Mouse (Mus musculus): ENCODE results near the gene Sytl5.

The Sytl5 gene

DNA sequence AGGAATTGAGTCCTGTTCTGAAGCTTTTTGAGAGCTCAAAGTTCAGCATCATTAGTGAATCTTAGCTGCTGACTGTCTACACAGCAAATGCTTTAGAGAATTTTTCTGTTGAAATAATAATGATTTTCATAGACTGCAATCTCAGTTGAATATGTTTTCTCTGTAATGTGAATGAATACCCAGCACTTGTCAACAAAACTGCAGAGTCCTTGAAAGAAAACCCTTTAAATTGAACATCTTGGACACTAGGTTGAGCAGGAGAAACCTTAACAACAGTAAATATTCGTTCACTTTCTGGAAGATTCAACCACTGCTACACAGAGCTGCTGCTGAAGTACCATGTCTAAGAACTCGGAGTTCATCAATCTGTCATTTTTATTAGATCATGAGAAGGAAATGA, at the start of gene Sytl5:
Gene Sytl5, plus strand, starts transcription at position 301 of the 400 bp plus-strand sequence.
- DNase-seq (ENCODE audit: low spot score) = no peak

DNA sequence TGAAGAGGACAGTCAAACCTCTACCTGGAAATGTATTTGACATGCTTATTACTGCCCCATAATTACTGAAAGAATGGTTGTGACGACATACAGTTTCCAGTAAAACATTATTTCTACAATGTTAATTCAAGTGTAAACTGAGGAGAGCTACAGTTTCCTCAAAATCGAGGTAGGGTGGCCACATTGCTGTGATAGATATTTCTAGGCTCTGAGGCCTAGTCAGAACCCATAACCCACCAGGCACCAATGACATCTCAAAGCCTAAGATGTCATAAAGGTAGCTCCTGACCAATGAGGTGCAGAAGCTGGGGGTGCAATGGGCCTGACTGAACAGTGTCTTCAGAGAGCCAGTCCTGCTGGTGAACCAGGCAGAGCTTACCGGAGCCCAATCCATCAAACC, 38.8 kb upstream of the Sytl5 start, which contains the start of gene Hypm:
Gene Hypm, plus strand, starts transcription at position 301 of the 400 bp plus-strand sequence.
- DNase-seq (ENCODE audit: low spot score) = no peak

DNA sequence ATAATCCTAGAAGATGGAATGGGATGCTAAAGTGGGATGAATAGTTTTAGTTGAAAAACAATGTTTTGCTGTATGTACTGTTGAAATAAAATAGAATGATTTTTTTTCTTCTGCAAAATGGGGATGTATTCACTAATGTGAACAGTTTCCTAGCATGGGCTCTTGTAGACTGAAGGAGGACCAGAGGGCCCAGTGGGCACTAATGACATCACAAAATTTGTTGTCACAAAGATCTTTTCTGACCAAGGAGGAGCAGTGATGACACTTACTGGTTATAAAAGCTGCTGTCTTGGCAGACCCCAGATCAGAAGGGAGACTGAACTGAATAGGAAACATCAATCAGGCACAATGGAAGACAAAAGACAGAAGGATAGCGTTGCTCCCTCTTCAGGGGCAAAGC, 36.0 kb upstream of the Sytl5 start, which contains the start of gene H2al3:
Gene H2al3, plus strand, starts transcription at position 301 of the 400 bp plus-strand sequence.
- no peak for DNase-seq (ENCODE audit: low spot score)

DNA sequence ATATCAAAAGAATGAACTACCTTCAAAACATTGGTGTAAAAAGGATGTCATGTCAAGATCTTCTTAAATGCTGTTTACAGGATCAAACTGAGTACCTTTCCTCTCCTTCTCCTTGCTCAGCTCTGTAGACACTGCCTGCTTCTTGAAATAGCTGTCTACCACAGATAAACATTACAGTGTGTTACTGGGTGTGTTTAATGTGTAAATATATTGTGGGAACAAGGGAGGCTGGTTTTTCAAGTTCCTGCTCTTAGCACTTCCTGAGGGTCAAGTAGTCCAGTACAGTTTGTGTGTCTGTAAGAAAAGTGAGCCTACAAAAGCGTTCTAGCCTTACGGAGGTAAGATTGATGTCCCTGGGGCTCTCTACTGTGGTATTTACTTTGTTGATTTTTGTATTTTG, 23.6 kb upstream of the Sytl5 start:
- no peak for DNase-seq (ENCODE audit: low spot score)

DNA sequence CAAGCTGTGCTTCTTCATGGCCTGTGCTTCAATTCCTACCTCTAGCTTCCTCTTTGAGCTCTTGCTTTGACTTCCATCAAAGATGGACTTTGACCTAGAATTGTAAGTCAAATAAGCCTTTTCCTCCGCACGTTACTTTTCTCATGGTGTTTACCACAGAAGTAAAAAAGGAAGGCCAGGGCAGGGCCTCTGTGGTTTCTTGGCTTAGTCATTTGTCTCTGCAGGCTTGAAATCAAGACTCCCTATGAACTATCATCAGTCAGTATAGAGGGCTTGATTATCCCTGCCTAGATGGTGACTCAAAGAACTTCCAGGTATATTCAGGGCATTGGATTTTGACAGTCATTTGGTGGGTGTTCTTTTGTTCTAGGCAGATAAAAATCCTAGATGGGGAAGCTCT, 9.9 kb upstream of the Sytl5 start:
- DNase-seq (ENCODE audit: low spot score) = no peak

DNA sequence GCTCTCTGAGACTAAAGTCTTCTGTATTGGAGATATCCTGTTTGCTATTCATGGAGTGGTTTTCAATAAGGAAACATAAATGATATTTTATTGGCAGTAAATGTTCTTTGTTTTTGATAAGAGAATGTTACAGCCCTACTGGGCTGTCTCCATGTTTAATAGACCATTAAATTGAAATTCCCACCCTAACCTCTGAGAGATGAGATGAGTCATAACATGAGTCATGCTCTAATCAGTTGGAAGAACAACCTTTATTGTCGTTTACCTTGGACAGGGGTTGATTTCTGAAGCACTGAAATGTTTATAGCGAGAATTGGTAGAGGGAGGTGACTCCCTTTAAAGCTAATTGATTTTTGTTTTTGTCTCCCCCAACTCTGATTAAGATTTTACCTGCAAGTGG, 24.1 kb downstream of the Sytl5 start:
- no peak for DNase-seq (ENCODE audit: low spot score)

DNA sequence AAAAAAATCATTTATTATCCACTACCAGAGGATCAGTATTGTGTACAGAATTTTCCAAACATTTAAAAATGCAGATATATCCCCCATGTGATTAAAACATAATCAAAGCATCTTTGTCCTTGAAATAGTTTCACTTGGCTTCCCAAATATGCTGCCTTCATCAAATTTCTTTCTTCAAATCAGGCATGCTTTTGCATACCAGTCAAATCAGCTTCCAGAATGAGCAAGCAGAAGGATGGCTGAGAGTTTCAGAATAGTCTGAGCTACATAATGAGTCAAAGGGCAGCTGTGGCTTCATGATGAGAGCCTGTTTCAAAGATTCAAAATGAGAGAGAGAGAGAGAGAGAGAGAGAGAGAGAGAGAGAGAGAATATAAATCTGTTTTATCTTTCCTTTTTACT, 48.4 kb downstream of the Sytl5 start:
- DNase-seq (ENCODE audit: low spot score) = no peak

DNA sequence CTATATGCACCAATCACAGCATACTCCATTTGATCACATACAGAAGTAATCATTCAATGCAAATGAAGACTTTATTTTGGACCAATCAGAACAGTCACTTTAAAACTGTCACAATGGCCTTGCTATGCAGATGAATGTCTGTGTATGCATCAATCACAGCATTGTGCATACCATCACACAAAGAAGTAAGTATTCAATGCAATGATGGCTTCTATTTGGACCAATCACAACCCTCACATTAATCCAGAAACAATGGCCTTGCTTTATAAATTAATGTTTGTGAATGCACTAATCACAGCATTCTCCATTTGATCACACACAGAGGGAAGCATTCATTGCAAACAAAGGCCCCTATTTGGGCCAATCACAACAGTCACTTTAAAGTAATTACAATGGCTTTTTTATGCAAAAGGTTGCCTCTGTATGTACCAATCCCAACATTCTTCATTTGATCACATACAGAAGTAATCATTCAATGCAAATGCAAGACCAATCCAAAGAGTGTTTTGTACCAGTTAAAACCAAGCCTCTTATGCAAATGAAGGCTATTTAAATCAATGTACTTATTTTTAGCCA, 98.8 kb downstream of the Sytl5 start:
- no peak for DNase-seq (ENCODE audit: low spot score)

DNA sequence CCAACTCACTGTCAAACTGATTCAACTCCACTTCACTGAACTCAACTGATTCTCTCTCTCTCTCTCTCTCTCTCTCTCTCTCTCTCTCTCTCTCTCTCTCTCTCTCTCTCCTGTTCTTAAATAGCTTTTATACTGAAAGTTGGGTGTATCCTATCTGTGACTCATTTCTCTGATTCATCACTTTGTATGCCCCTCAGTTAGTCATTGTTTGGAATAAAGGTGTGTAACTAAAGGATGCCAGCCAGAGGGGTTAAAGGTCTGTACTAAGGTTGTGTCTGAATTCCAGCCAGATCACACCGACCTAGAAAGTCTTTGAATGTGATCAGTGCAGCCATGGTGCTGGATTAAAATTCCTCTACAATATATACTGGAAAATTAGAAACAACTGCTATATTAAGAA, 115.3 kb downstream of the Sytl5 start:
- no peak for DNase-seq (ENCODE audit: low spot score)

DNA sequence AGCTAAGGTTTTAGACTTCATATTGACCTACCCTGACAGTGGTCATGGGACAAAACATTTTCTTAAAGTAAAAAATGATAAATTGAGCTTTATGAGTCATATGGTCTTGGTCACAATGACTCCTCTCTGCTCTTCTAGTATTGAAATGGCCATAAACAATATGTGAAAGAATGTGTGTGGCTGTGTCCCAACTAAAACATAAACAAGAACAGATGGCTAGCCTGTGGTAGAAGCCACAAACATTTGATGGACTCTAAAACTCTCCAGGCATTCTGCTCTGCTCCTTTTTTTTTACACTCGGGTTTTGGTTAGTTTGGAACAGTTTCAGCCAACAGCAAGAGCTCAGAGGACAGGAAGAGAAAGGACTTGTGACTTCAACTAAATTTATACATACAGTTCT, 120.5 kb downstream of the Sytl5 start:
- DNase-seq (ENCODE audit: low spot score) = no peak

DNA sequence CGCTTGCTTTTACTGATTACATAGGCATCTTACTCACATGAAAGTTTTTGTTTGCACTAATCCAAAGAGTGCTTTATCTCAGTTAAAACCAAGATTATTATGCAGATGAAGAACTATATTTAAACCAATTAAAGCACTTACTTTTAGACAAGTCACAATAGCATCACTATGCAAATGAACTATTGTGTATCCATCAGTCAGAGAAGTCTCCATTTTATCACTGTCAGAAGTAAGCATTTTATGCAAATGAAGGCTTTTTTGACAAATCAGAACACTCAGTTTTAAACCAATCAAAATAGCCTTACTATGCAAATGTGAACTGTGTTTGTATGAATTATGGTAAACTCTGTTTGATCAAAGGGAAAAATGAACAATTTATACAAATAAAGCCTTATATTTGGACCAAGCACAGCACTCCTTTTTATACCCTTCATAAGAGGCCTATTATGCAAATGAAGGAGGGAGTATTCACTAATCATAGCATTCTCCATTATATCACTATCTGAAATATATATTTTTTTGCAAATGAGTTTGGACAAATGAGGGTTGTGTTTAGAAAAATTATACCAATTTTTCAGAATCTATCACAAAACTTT, 122.4 kb downstream of the Sytl5 start:
- no peak for DNase-seq (ENCODE audit: low spot score)

DNA sequence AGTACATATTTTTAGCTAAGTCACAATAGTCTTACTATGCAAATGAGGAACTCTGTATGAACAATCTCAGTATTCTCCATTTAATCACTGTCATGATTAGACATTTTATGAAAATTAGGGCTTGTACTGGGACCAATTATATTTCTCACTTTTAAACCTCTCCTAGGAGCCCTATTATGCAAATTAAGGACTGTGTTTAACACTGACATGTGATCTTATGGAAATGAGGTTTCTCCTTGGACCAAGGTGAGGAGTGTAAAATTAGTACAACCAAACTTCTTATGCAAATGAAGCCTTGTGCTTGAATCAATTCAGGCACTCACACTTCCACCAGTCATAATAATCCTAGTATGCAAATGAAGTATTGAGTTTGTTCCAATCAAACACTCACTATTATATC, 124.8 kb downstream of the Sytl5 start:
- DNase-seq (ENCODE audit: low spot score) = no peak

DNA sequence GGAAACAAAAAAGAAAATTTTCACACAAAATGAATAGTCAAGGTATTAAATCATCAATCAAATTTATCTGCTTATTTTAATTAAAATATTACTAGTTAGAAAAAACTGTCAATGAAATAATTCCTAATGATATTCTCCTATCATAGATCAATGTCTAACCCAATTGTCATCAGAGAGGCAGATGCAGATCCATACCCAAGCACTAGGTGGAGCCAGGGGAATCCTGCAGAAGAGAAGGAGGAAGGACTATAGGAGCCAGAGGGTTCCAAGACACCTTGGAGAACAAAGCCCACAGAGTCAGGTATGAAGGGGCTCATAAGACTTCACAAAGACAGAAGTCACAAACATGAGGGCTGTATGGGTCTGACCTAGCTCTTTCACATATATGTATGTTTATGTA, 149.2 kb downstream of the Sytl5 start:
- no peak for DNase-seq (ENCODE audit: low spot score)

Data from ovary, adult 18-20 months (tissue).